Mouse (Mus musculus): Measurements from ENCODE around the gene S1pr2. TPM values are rescaled to one million over a fixed set of nuclear protein-coding genes. Genes with fewer than 3 reads are reported as not detected.

S1pr2 gene
- 3.5 TPM for polyA plus RNA-seq (2015; fragmentation: Illumina TruSeq; extraction: RNeasy Lipid Tissue Mini Kit (QIAGEN cat#74804); ENCODE audit: insufficient read depth, low read depth, low replicate concordance)

GRCm38 (mm10) chr9:20976216-20976960 lies at the start of gene S1pr2:
TSS of gene S1pr2 (minus strand) at chr9:20976781.

GRCm38 (mm10) chr9:21015571-21016130 lies 39.1 kb upstream of the S1pr2 start, which contains the start of gene Icam1:
TSS of gene Icam1 (plus strand) at chr9:21015985.

GRCm38 (mm10) chr9:21002627-21003551 lies 26.3 kb upstream of the S1pr2 start, which contains the start of gene Mrpl4:
TSS of gene Mrpl4 (plus strand) at chr9:21002738.

GRCm38 (mm10) chr9:20959430-20959938 lies 17.1 kb downstream of the S1pr2 start, which contains the start of gene Dnmt1:
TSS of gene Dnmt1 (minus strand) at chr9:20959888.

Other genes starting within 250 kb of the S1pr2 start
- 0.57 TPM for gene Olfm2, start 230.4 kb downstream of the S1pr2 start, polyA plus RNA-seq (2015; fragmentation: Illumina TruSeq; extraction: RNeasy Lipid Tissue Mini Kit (QIAGEN cat#74804); ENCODE audit: insufficient read depth, low read depth, low replicate concordance)
- 10.9 TPM for gene Col5a3, start 161.7 kb downstream of the S1pr2 start, polyA plus RNA-seq (2015; fragmentation: Illumina TruSeq; extraction: RNeasy Lipid Tissue Mini Kit (QIAGEN cat#74804); ENCODE audit: insufficient read depth, low read depth, low replicate concordance)
- not detected for gene Rdh8, start 158.3 kb downstream of the S1pr2 start, polyA plus RNA-seq (2015; fragmentation: Illumina TruSeq; extraction: RNeasy Lipid Tissue Mini Kit (QIAGEN cat#74804); ENCODE audit: insufficient read depth, low read depth, low replicate concordance)
- 12.9 TPM for gene A230050P20Rik, start 108.1 kb downstream of the S1pr2 start, polyA plus RNA-seq (2015; fragmentation: Illumina TruSeq; extraction: RNeasy Lipid Tissue Mini Kit (QIAGEN cat#74804); ENCODE audit: insufficient read depth, low read depth, low replicate concordance)
- 1.1 TPM for gene Angptl6, start 97.1 kb downstream of the S1pr2 start, polyA plus RNA-seq (2015; fragmentation: Illumina TruSeq; extraction: RNeasy Lipid Tissue Mini Kit (QIAGEN cat#74804); ENCODE audit: insufficient read depth, low read depth, low replicate concordance)
- 21.0 TPM for gene Ppan, start 88.6 kb downstream of the S1pr2 start, polyA plus RNA-seq (2015; fragmentation: Illumina TruSeq; extraction: RNeasy Lipid Tissue Mini Kit (QIAGEN cat#74804); ENCODE audit: insufficient read depth, low read depth, low replicate concordance)
- 46.1 TPM for gene Eif3g, start 78.2 kb downstream of the S1pr2 start, polyA plus RNA-seq (2015; fragmentation: Illumina TruSeq; extraction: RNeasy Lipid Tissue Mini Kit (QIAGEN cat#74804); ENCODE audit: insufficient read depth, low read depth, low replicate concordance)
- gene Dnmt1, start 16.9 kb downstream of the S1pr2 start, polyA plus RNA-seq (2015; fragmentation: Illumina TruSeq; extraction: RNeasy Lipid Tissue Mini Kit (QIAGEN cat#74804); ENCODE audit: insufficient read depth, low read depth, low replicate concordance): 4.3 TPM
- gene Mrpl4, start 26.0 kb upstream of the S1pr2 start, polyA plus RNA-seq (2015; fragmentation: Illumina TruSeq; extraction: RNeasy Lipid Tissue Mini Kit (QIAGEN cat#74804); ENCODE audit: insufficient read depth, low read depth, low replicate concordance): 13.8 TPM
- 7.2 TPM for gene Icam1, start 39.2 kb upstream of the S1pr2 start, polyA plus RNA-seq (2015; fragmentation: Illumina TruSeq; extraction: RNeasy Lipid Tissue Mini Kit (QIAGEN cat#74804); ENCODE audit: insufficient read depth, low read depth, low replicate concordance)
- not detected for gene Icam4, start 52.6 kb upstream of the S1pr2 start, polyA plus RNA-seq (2015; fragmentation: Illumina TruSeq; extraction: RNeasy Lipid Tissue Mini Kit (QIAGEN cat#74804); ENCODE audit: insufficient read depth, low read depth, low replicate concordance)
- not detected for gene Icam5, start 55.3 kb upstream of the S1pr2 start, polyA plus RNA-seq (2015; fragmentation: Illumina TruSeq; extraction: RNeasy Lipid Tissue Mini Kit (QIAGEN cat#74804); ENCODE audit: insufficient read depth, low read depth, low replicate concordance)
- gene Zglp1, start 90.3 kb upstream of the S1pr2 start, polyA plus RNA-seq (2015; fragmentation: Illumina TruSeq; extraction: RNeasy Lipid Tissue Mini Kit (QIAGEN cat#74804); ENCODE audit: insufficient read depth, low read depth, low replicate concordance): not detected
- 0.74 TPM for gene Gm49373, start 96.3 kb upstream of the S1pr2 start, polyA plus RNA-seq (2015; fragmentation: Illumina TruSeq; extraction: RNeasy Lipid Tissue Mini Kit (QIAGEN cat#74804); ENCODE audit: insufficient read depth, low read depth, low replicate concordance)
- gene Fdx1l, start 96.8 kb upstream of the S1pr2 start, polyA plus RNA-seq (2015; fragmentation: Illumina TruSeq; extraction: RNeasy Lipid Tissue Mini Kit (QIAGEN cat#74804); ENCODE audit: insufficient read depth, low read depth, low replicate concordance): 12.7 TPM
- 4.2 TPM for gene Gm38431, start 115.2 kb upstream of the S1pr2 start, polyA plus RNA-seq (2015; fragmentation: Illumina TruSeq; extraction: RNeasy Lipid Tissue Mini Kit (QIAGEN cat#74804); ENCODE audit: insufficient read depth, low read depth, low replicate concordance)
- gene Raver1, start 115.2 kb upstream of the S1pr2 start, polyA plus RNA-seq (2015; fragmentation: Illumina TruSeq; extraction: RNeasy Lipid Tissue Mini Kit (QIAGEN cat#74804); ENCODE audit: insufficient read depth, low read depth, low replicate concordance): 4.9 TPM
- gene Tyk2, start 154.5 kb upstream of the S1pr2 start, polyA plus RNA-seq (2015; fragmentation: Illumina TruSeq; extraction: RNeasy Lipid Tissue Mini Kit (QIAGEN cat#74804); ENCODE audit: insufficient read depth, low read depth, low replicate concordance): 6.1 TPM
- 23.2 TPM for gene Cdc37, start 173.2 kb upstream of the S1pr2 start, polyA plus RNA-seq (2015; fragmentation: Illumina TruSeq; extraction: RNeasy Lipid Tissue Mini Kit (QIAGEN cat#74804); ENCODE audit: insufficient read depth, low read depth, low replicate concordance)
- gene Pde4a, start 188.9 kb upstream of the S1pr2 start, polyA plus RNA-seq (2015; fragmentation: Illumina TruSeq; extraction: RNeasy Lipid Tissue Mini Kit (QIAGEN cat#74804); ENCODE audit: insufficient read depth, low read depth, low replicate concordance): 12.9 TPM